ENCODE assay signal across 26 mouse cellular contexts in the genomic region with DNA sequence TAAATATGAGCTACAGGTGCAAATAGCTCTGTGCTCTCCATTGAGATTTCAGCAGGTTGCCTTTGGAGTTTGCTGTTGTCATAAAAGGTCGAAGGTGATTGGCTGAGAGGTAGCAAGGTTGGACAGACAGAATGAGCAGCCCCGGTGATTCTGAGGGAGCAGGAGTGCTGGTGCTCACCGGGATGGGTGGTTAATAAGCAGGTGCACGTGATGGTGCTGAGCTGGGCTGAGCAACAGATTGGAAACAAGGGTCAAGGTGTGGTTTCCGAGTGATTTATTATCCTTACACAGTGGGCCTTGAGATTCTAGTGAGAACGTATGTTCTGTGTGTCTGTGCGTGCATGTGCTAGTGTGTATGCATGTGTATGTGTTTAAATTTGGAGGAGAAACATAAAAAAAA. TPM values are rescaled to one million over a fixed set of nuclear protein-coding genes. Genes with fewer than 3 reads are reported as not detected.
A peak's percentile ranks its signal among the peaks of the same experiment; 100 is the strongest.
DNase-seq lines count a peak whose midpoint lies in the region; ATAC-seq and TF ChIP-seq lines count a peak whose summit lies in the region.
"Had no signal": no experiment of that assay in that cellular context is flagged by ENCODE, and none has a peak within 500 bp of the region (broad histone marks: within the 10 kb centered on the region; RNA-seq: fewer than 3 reads in every experiment).

No protein-coding gene starts in this region.

- H3K79me2 ChIP-seq in liver, adult 2 months (ENCODE audit: control insufficient read depth, insufficient read depth, low read length) = no peaks in the 10 kb centered on the region

- H3K36me3 ChIP-seq in liver, adult 2 months (ENCODE audit: control insufficient read depth, insufficient read depth, low read length) = peaks cover 15% of the 10 kb centered on the region
- peaks cover 12% of the 10 kb centered on the region for H3K36me3 ChIP-seq in liver, embryonic 12.5 days
- peaks cover 13% of the 10 kb centered on the region for H3K36me3 ChIP-seq in intestine, postnatal 0 days (ENCODE audit: control insufficient read depth, insufficient read depth)
- H3K36me3 ChIP-seq in kidney, embryonic 16.5 days (ENCODE audit: insufficient read depth, low read length) = peaks cover 17% of the 10 kb centered on the region
- H3K36me3 ChIP-seq in stomach, embryonic 14.5 days (ENCODE audit: control insufficient read depth, insufficient read depth, low read length) = peaks cover 7% of the 10 kb centered on the region; the same call in 1 of the 2 replicates
- H3K36me3 ChIP-seq: midbrain, embryonic 13.5 days; neural tube, embryonic 13.5 days had no signal

- DNase-seq in liver, adult 2 months (ENCODE audit: extremely low read depth, low read depth, low spot score) = peak; percentile 21
- DNase-seq in cerebellum, adult 2 months = no peak
- DNase-seq in layer of hippocampus, adult 11-12 months (ENCODE audit: low spot score) = no peak
- DNase-seq: cerebellum, adult 8-10 months; left cerebral cortex, postnatal 4 days; right cerebral cortex, adult 18-20 months had no signal

- no peak overlapping the region for H3K9ac ChIP-seq in liver, adult 2 months (ENCODE audit: low read depth, low read length)
- H3K9ac ChIP-seq in liver, embryonic 12.5 days = no peak overlapping the region
- no peak overlapping the region for H3K9ac ChIP-seq in intestine, postnatal 0 days (ENCODE audit: low read depth, low read length)
- H3K9ac ChIP-seq in kidney, embryonic 16.5 days (replicated peaks; ENCODE audit: low read length) = no peak overlapping the region
- H3K9ac ChIP-seq in stomach, embryonic 14.5 days (replicated peaks; ENCODE audit: low read depth, low read length) = no peak overlapping the region
- H3K9ac ChIP-seq: forebrain, embryonic 13.5 days; heart, embryonic 15.5 days; midbrain, embryonic 13.5 days; neural tube, embryonic 13.5 days had no signal

- no peak overlapping the region for H3K4me2 ChIP-seq in liver, embryonic 12.5 days
- H3K4me2 ChIP-seq in intestine, postnatal 0 days (replicated peaks; ENCODE audit: low read depth) = no peak overlapping the region
- no peak overlapping the region for H3K4me2 ChIP-seq in kidney, embryonic 16.5 days (replicated peaks; ENCODE audit: low read depth, low read length)
- H3K4me2 ChIP-seq in stomach, embryonic 14.5 days (replicated peaks; ENCODE audit: low read depth, low read length) = no peak overlapping the region
- H3K4me2 ChIP-seq: forebrain, embryonic 13.5 days; heart, embryonic 15.5 days; liver, embryonic 11.5 days; midbrain, embryonic 13.5 days; neural tube, embryonic 13.5 days had no signal

- H3K4me1 ChIP-seq in liver, adult 2 months (ENCODE audit: control insufficient read depth, insufficient read depth, low read length) = peaks cover 10% of the 10 kb centered on the region; the same call in 1 of the 2 replicates
- H3K4me1 ChIP-seq in liver, embryonic 12.5 days = no peaks in the 10 kb centered on the region
- H3K4me1 ChIP-seq in intestine, postnatal 0 days (replicated peaks; ENCODE audit: control insufficient read depth, insufficient read depth, low read length) = peaks cover 6% of the 10 kb centered on the region; the same call in 1 of the 2 replicates
- peaks cover 15% of the 10 kb centered on the region for H3K4me1 ChIP-seq in kidney, embryonic 16.5 days (ENCODE audit: insufficient read depth, low read length)
- peaks cover 12% of the 10 kb centered on the region; the same call in 1 of the 2 replicates for H3K4me1 ChIP-seq in stomach, embryonic 14.5 days (ENCODE audit: control insufficient read depth, insufficient read depth, low read length)
- H3K4me1 ChIP-seq in cerebellum, adult 2 months (ENCODE audit: control insufficient read depth, insufficient read depth, low read length) = peaks cover 16% of the 10 kb centered on the region; the same call in 1 of the 2 replicates
- H3K4me1 ChIP-seq: forebrain, embryonic 13.5 days had no signal

- no peak overlapping the region for H3K27ac ChIP-seq in liver, adult 2 months (replicated peaks; ENCODE audit: insufficient read depth, low read depth, low read length)
- no peak overlapping the region for H3K27ac ChIP-seq in liver, embryonic 12.5 days
- H3K27ac ChIP-seq in intestine, postnatal 0 days (ENCODE audit: low read depth, low read length) = peak overlapping the region; percentile 88
- peak overlapping the region; percentile 41; the same call in 1 of the 2 replicates for H3K27ac ChIP-seq in kidney, embryonic 16.5 days (ENCODE audit: low read length)
- peak overlapping the region; percentile 28; the same call in 1 of the 2 replicates for H3K27ac ChIP-seq in stomach, embryonic 14.5 days (ENCODE audit: low read length)
- no peak overlapping the region for H3K27ac ChIP-seq in cerebellum, adult 2 months (ENCODE audit: insufficient read depth, low read length)
- H3K27ac ChIP-seq: forebrain, embryonic 13.5 days; heart, embryonic 15.5 days; left cerebral cortex, adult 2 months; midbrain, embryonic 13.5 days; neural tube, embryonic 13.5 days had no signal

- WGBS in liver, adult 2 months = 76% methylated on average over 7 of the region's 7 CpGs
- 72% methylated on average over 7 of the region's 7 CpGs for WGBS in liver, embryonic 12.5 days (ENCODE audit: insufficient replicate concordance)
- 52% methylated on average over 7 of the region's 7 CpGs for WGBS in intestine, postnatal 0 days
- WGBS in kidney, embryonic 16.5 days = 55% methylated on average over 7 of the region's 7 CpGs
- WGBS in stomach, embryonic 14.5 days = 72% methylated on average over 7 of the region's 7 CpGs
- 82% methylated on average over 7 of the region's 7 CpGs for WGBS in cerebellum, adult 2 months

- ATAC-seq in liver, embryonic 12.5 days = no peak
- peak; percentile 43 for ATAC-seq in intestine, postnatal 0 days
- ATAC-seq in kidney, embryonic 16.5 days (ENCODE audit: low FRiP score, low TSS enrichment) = peak; percentile 68; the same call in 1 of the 2 replicates
- ATAC-seq in stomach, embryonic 14.5 days (ENCODE audit: insufficient number of reproducible peaks, insufficient read depth, low FRiP score, low read depth) = no peak
- ATAC-seq: forebrain, embryonic 13.5 days; hindbrain, embryonic 16.5 days; midbrain, embryonic 13.5 days had no signal

- no peaks in the 10 kb centered on the region for H3K27me3 ChIP-seq in liver, adult 2 months (ENCODE audit: control insufficient read depth, insufficient read depth, low read length)
- no peaks in the 10 kb centered on the region for H3K27me3 ChIP-seq in liver, embryonic 12.5 days (replicated peaks)
- no peaks in the 10 kb centered on the region for H3K27me3 ChIP-seq in intestine, postnatal 0 days (replicated peaks; ENCODE audit: control insufficient read depth, insufficient read depth, low read length)
- no peaks in the 10 kb centered on the region for H3K27me3 ChIP-seq in kidney, embryonic 16.5 days (ENCODE audit: insufficient read depth, low read length)
- H3K27me3 ChIP-seq in stomach, embryonic 14.5 days (ENCODE audit: control insufficient read depth, insufficient read depth, low read length) = no peaks in the 10 kb centered on the region
- H3K27me3 ChIP-seq in cerebellum, adult 2 months (ENCODE audit: control insufficient read depth, insufficient read depth, low read length) = no peaks in the 10 kb centered on the region
- H3K27me3 ChIP-seq: forebrain, embryonic 13.5 days; heart, embryonic 15.5 days; midbrain, embryonic 13.5 days; neural tube, embryonic 13.5 days had no signal

- no peaks in the 10 kb centered on the region for H3K9me3 ChIP-seq in liver, embryonic 12.5 days (replicated peaks)
- no peaks in the 10 kb centered on the region for H3K9me3 ChIP-seq in intestine, postnatal 0 days (ENCODE audit: control insufficient read depth)
- H3K9me3 ChIP-seq in kidney, embryonic 16.5 days (ENCODE audit: low read length) = no peaks in the 10 kb centered on the region
- H3K9me3 ChIP-seq in stomach, embryonic 14.5 days (ENCODE audit: control insufficient read depth, low read depth, low read length) = no peaks in the 10 kb centered on the region
- H3K9me3 ChIP-seq: forebrain, embryonic 13.5 days; heart, embryonic 15.5 days; midbrain, embryonic 13.5 days; neural tube, embryonic 13.5 days had no signal

- TF ChIP-seq POLR2A in liver, adult 2 months (IDR thresholded peaks at IDR 0.05; ENCODE audit: extremely low read depth, insufficient read depth, low read length) = no peak
- TF ChIP-seq POLR2A in cerebellum, adult 2 months (IDR thresholded peaks at IDR 0.05; ENCODE audit: borderline replicate concordance, insufficient read depth, low read length) = no peak

- no peak overlapping the region for H3K4me3 ChIP-seq in liver, adult 2 months (ENCODE audit: insufficient read depth, low read depth, low read length)
- no peak overlapping the region for H3K4me3 ChIP-seq in liver, embryonic 12.5 days
- H3K4me3 ChIP-seq in intestine, postnatal 0 days (ENCODE audit: low read depth, low read length) = no peak overlapping the region
- H3K4me3 ChIP-seq in kidney, embryonic 16.5 days (ENCODE audit: low read length) = no peak overlapping the region
- H3K4me3 ChIP-seq in stomach, embryonic 14.5 days (ENCODE audit: low read depth, low read length) = no peak overlapping the region
- no peak overlapping the region for H3K4me3 ChIP-seq in cerebellum, adult 2 months (replicated peaks; ENCODE audit: insufficient read depth, low read depth, low read length)
- H3K4me3 ChIP-seq: erythroblast, embryonic 14.5 days; forebrain, embryonic 13.5 days; heart, embryonic 15.5 days; left cerebral cortex, adult 2 months; midbrain, embryonic 13.5 days; neural tube, embryonic 13.5 days had no signal

- no peak for TF ChIP-seq CTCF in liver, adult 2 months (IDR thresholded peaks at IDR 0.05; ENCODE audit: low read depth, low read length)
- no peak for TF ChIP-seq CTCF in intestine, postnatal 0 days (IDR thresholded peaks at IDR 0.05; ENCODE audit: low read depth)
- TF ChIP-seq CTCF in cerebellum, adult 2 months (IDR thresholded peaks at IDR 0.05; ENCODE audit: borderline replicate concordance, insufficient read depth, low read depth, low read length) = no peak

RNA-seq across cellular contexts. Expression of a gene that starts 16.2 kb away (rescaled TPM):
- not detected in 2 replicates for total RNA-seq in liver, adult 2 months (2014; rRNA removed)
- 0.04 TPM in 1 of 2 replicates, not detected in the other for polyA plus RNA-seq in liver, adult 2 months (2012; rRNA removed)
- 0.17 TPM in 1 of 2 replicates, not detected in the other for polyA plus RNA-seq in liver, embryonic 12.5 days (2016; fragmentation: Nextera tagmentation; extraction: Ambion mirVana)
- polyA plus RNA-seq in intestine, postnatal 0 days (2015; fragmentation: Nextera tagmentation; extraction: Ambion mirVana) = not detected in 2 replicates
- 0.19 TPM in 1 of 2 replicates, not detected in the other for polyA plus RNA-seq in kidney, embryonic 16.5 days (2015; fragmentation: Nextera tagmentation; extraction: Ambion mirVana)
- not detected in 2 replicates for polyA plus RNA-seq in stomach, embryonic 14.5 days (2014; fragmentation: Nextera tagmentation; extraction: Ambion mirVana)
- 0.10 TPM in 1 of 2 replicates, not detected in the other for polyA plus RNA-seq in cerebellum, adult 2 months (2012; rRNA removed)
- total RNA-seq: adrenal gland, adult 18-20 months; gastrocnemius, adult 8-10 months; heart, adult 8-10 months; hematopoietic stem cell, adult 5-6 weeks; left cerebral cortex, adult 2 months; left cerebral cortex, postnatal 4 days; megakaryocyte, adult 5-6 weeks had no signal
- polyA plus RNA-seq: C2C12; erythroblast, embryonic 14.5 days; forebrain, embryonic 13.5 days; heart, embryonic 15.5 days; hindbrain, embryonic 16.5 days; large intestine, adult 2 months; liver, embryonic 11.5 days; lung, postnatal 0 days; midbrain, embryonic 13.5 days; neural tube, embryonic 13.5 days had no signal

RNA-seq across cellular contexts. Expression of a gene that starts 27.8 kb away (rescaled TPM):
- 10.4 and 11.9 TPM in 2 replicates for total RNA-seq in liver, adult 2 months (2014; rRNA removed)
- 9.4 and 11.4 TPM in 2 replicates for polyA plus RNA-seq in liver, adult 2 months (2012; rRNA removed)
- polyA plus RNA-seq in liver, embryonic 12.5 days (2016; fragmentation: Nextera tagmentation; extraction: Ambion mirVana) = 2.3 and 2.5 TPM in 2 replicates
- polyA plus RNA-seq in intestine, postnatal 0 days (2015; fragmentation: Nextera tagmentation; extraction: Ambion mirVana) = 20.4 and 23.2 TPM in 2 replicates
- polyA plus RNA-seq in kidney, embryonic 16.5 days (2015; fragmentation: Nextera tagmentation; extraction: Ambion mirVana) = 17.0 and 19.2 TPM in 2 replicates
- 17.6 and 20.1 TPM in 2 replicates for polyA plus RNA-seq in stomach, embryonic 14.5 days (2014; fragmentation: Nextera tagmentation; extraction: Ambion mirVana)
- 2.4 and 2.9 TPM in 2 replicates for polyA plus RNA-seq in cerebellum, adult 2 months (2012; rRNA removed)
- polyA plus RNA-seq: erythroblast, embryonic 14.5 days had no signal

Comparison
In these comparisons a context has a peak if more than half of its experiments do, and no peak if none do; other contexts are left out.
1. H3K27ac ChIP-seq: peak in intestine, postnatal 0 days (single experiment), kidney, embryonic 16.5 days (single experiment) and stomach, embryonic 14.5 days (single experiment); none in liver, adult 2 months (single experiment), liver, embryonic 12.5 days (single experiment) and cerebellum, adult 2 months (single experiment).
2. ATAC-seq: peak in intestine, postnatal 0 days (single experiment) and kidney, embryonic 16.5 days (single experiment); none in liver, embryonic 12.5 days (single experiment) and stomach, embryonic 14.5 days (single experiment).